Mouse (Mus musculus): ENCODE measurements at regions not wholly inside any gene's neighbourhood (a gene's known extent, or its start where the extent isn't known, plus 50 kb on each side); places are given as distances from the start of the nearest gene placed in this dataset.

DNA sequence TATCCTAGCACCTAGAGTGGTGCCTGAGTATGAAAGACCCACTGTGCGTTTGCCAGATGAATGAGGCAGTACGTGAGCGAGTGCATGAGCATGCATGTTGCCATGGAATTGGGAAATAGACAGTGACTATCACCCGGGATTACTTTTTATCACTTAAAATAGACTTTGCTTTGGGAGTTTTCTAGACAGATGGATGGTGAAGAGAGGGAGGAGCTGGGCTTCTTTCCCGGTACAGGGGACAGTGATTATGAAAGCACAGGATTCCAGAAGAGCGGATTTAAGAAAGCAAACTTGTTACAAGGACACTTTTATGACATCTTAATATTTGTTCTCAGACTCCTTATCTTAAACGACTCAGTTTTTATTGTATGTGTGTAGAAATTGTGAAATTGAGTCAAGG lies 86.9 kb upstream of the Plpp4 start:
- Histone ChIP-seq H3K4me1 (replicated peaks; ENCODE audit: control insufficient read depth, insufficient read depth, low read length) (no peaks in the 10 kb centered on the region), H3K4me3 (replicated peaks; ENCODE audit: low read length) (no peak overlapping the region), H3K9ac (replicated peaks; ENCODE audit: low read depth, low read length) (no peak overlapping the region), H3K9me3 (ENCODE audit: control insufficient read depth, low read length) (no peaks in the 10 kb centered on the region), H3K36me3 (ENCODE audit: control insufficient read depth, insufficient read depth) (no peaks in the 10 kb centered on the region), H3K27me3 (replicated peaks; ENCODE audit: control insufficient read depth, insufficient read depth, low read length) (no peaks in the 10 kb centered on the region), H3K27ac (ENCODE audit: low read length) (no peak overlapping the region), H3K4me2 (ENCODE audit: low read length) (no peak overlapping the region)
- WGBS: 87% methylated on average over 7 of the region's 7 CpGs
- no peak for ATAC-seq

DNA sequence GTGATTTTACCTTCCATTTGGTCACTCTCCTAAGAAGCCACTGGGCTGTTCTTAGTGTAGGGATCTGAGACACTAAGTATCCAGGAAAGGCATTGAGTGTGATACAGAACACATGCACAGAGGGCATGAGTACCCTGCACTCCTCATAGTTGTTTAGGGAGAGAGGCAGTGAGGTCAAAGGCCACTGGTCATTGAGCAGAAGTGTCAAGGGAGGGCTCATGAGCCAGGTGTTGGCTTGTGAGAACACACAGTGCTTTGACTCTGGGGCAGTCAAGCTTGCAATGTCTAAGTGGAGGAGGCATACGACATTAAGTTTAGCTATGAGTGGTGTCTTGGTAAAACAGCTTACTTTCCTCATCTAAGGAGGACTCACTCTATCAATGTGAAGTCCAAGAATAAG lies 65.9 kb upstream of the Plpp4 start:
- H3K27me3 ChIP-seq (replicated peaks; ENCODE audit: control insufficient read depth, insufficient read depth, low read length): no peaks in the 10 kb centered on the region
- no peak overlapping the region for H3K4me3 ChIP-seq (replicated peaks; ENCODE audit: low read length)
- H3K36me3 ChIP-seq (ENCODE audit: control insufficient read depth, insufficient read depth): no peaks in the 10 kb centered on the region
- H3K9me3 ChIP-seq (ENCODE audit: control insufficient read depth, low read length): no peaks in the 10 kb centered on the region
- H3K4me2 ChIP-seq (ENCODE audit: low read length): no peak overlapping the region
- H3K27ac ChIP-seq (ENCODE audit: low read length): no peak overlapping the region
- no peak overlapping the region for H3K9ac ChIP-seq (replicated peaks; ENCODE audit: low read depth, low read length)
- no peaks in the 10 kb centered on the region for H3K4me1 ChIP-seq (replicated peaks; ENCODE audit: control insufficient read depth, insufficient read depth, low read length)
- WGBS: 79% methylated on average over 1 of the region's 1 CpGs
- no peak for ATAC-seq

DNA sequence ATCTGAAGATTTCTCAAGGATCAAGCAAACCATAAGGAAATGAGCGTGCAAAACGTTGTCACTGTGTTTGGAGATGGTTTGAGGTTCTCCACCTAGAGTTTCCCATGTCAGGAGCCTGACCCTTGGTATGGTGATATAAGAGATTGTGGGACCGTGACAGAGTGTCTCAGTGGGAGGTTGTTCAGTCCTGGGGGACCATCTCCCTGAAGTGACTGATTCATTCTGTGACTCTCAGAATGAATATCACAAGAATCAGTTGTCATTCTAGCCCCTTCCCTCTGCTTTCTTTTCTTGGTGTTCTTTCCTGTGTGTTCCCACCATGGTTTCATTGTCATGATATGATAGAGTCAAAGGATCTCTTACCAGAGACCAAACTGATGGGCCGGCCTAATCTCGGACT lies 49.8 kb upstream of the Plpp4 start:
- H3K27ac ChIP-seq (ENCODE audit: low read length): no peak overlapping the region
- no peak overlapping the region for H3K9ac ChIP-seq (replicated peaks; ENCODE audit: low read depth, low read length)
- H3K4me1 ChIP-seq (replicated peaks; ENCODE audit: control insufficient read depth, insufficient read depth, low read length): no peaks in the 10 kb centered on the region
- H3K9me3 ChIP-seq (ENCODE audit: control insufficient read depth, low read length): no peaks in the 10 kb centered on the region
- no peak overlapping the region for H3K4me2 ChIP-seq (ENCODE audit: low read length)
- no peak overlapping the region for H3K4me3 ChIP-seq (replicated peaks; ENCODE audit: low read length)
- WGBS: 87% methylated on average over 5 of the region's 5 CpGs
- no peaks in the 10 kb centered on the region for H3K36me3 ChIP-seq (ENCODE audit: control insufficient read depth, insufficient read depth)
- no peaks in the 10 kb centered on the region for H3K27me3 ChIP-seq (replicated peaks; ENCODE audit: control insufficient read depth, insufficient read depth, low read length)
- no peak for ATAC-seq

Data from forebrain, embryonic 16.5 days (tissue).